Mouse (Mus musculus): ENCODE results near the gene Rsad1. TPM values are rescaled to one million over a fixed set of nuclear protein-coding genes. Genes with fewer than 3 reads are reported as not detected.

Gene Rsad1
- polyA plus RNA-seq, 1 experiment from 2014 or later: 6.5 TPM

- 28% methylated on average over 6 of the region's 7 CpGs for WGBS
- no peak overlapping the region for H3K4me3 ChIP-seq (replicated peaks; ENCODE audit: low read length)
- H3K9ac ChIP-seq: no peak overlapping the region
- H3K4me1 ChIP-seq (replicated peaks; ENCODE audit: control insufficient read depth, insufficient read depth, low read length): no peaks in the 10 kb centered on the region
- no peaks in the 10 kb centered on the region for H3K9me3 ChIP-seq (ENCODE audit: control insufficient read depth, low read length)
- H3K27ac ChIP-seq: no peak overlapping the region
- no peak overlapping the region for H3K4me2 ChIP-seq (replicated peaks)
- H3K27me3 ChIP-seq (ENCODE audit: control insufficient read depth, insufficient read depth, low read length): no peaks in the 10 kb centered on the region
- DNase-seq (ENCODE audit: low spot score): no peak
- ATAC-seq (ENCODE audit: low FRiP score): no peak
- H3K36me3 ChIP-seq (replicated peaks; ENCODE audit: control insufficient read depth, insufficient read depth): no peaks in the 10 kb centered on the region
Observed at GRCm38 (mm10) chr11:94574560-94574959, 25.5 kb upstream of the Rsad1 start.

DNA sequence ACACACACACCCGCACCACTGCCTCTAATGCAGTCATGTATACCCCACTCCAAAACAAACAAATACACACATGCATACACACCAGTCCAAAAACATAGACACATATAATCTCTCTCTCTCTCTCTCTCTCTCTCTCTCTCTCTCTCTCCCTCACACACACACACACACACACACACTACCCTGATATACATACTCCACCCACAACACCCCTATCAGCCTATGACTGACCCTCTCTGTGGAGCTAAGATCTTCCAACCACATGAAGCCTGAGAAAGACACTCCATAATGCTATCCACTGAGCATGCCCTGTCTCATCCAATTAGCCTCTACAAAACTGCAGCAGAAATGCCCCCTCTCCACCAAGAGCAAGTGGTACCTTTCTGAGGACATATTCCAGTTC is 22.8 kb upstream of the Rsad1 start:
- H3K4me2 ChIP-seq (replicated peaks): no peak overlapping the region
- H3K27me3 ChIP-seq (ENCODE audit: control insufficient read depth, insufficient read depth, low read length): no peaks in the 10 kb centered on the region
- H3K27ac ChIP-seq: no peak overlapping the region
- no peaks in the 10 kb centered on the region for H3K4me1 ChIP-seq (replicated peaks; ENCODE audit: control insufficient read depth, insufficient read depth, low read length)
- DNase-seq (ENCODE audit: low spot score): no peak
- no peak overlapping the region for H3K4me3 ChIP-seq (replicated peaks; ENCODE audit: low read length)
- H3K36me3 ChIP-seq (replicated peaks; ENCODE audit: control insufficient read depth, insufficient read depth): no peaks in the 10 kb centered on the region
- 100% methylated on average over 1 of the region's 1 CpGs for WGBS
- no peak for ATAC-seq (ENCODE audit: low FRiP score)
- no peaks in the 10 kb centered on the region for H3K9me3 ChIP-seq (ENCODE audit: control insufficient read depth, low read length)
- H3K9ac ChIP-seq: no peak overlapping the region

DNA sequence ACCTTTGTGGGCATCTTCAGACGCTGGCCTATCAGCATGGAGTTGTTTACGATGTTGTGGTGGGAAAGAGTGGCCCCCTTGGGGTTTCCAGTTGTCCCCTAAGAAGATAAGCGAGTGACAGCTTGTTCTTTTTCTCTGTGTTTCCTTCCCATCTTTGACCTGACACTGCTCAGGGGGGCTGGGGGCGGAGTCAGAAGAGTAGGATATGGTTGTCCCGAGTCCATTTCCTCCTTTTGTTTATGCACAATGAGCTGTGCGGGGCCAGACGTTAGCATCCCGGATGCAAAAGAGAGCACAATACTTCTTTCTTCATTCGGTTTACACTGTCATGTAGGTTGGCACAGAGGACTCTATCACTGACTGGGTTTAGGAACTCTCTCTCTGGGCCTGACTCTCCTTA is 21.6 kb upstream of the Rsad1 start:
- H3K4me2 ChIP-seq (replicated peaks): no peak overlapping the region
- WGBS: 32% methylated on average over 9 of the region's 9 CpGs
- H3K9me3 ChIP-seq (ENCODE audit: control insufficient read depth, low read length): no peaks in the 10 kb centered on the region
- H3K4me1 ChIP-seq (replicated peaks; ENCODE audit: control insufficient read depth, insufficient read depth, low read length): no peaks in the 10 kb centered on the region
- no peak overlapping the region for H3K9ac ChIP-seq
- H3K27me3 ChIP-seq (ENCODE audit: control insufficient read depth, insufficient read depth, low read length): peaks cover 8% of the 10 kb centered on the region
- no peaks in the 10 kb centered on the region for H3K36me3 ChIP-seq (replicated peaks; ENCODE audit: control insufficient read depth, insufficient read depth)
- no peak overlapping the region for H3K27ac ChIP-seq
- no peak overlapping the region for H3K4me3 ChIP-seq (replicated peaks; ENCODE audit: low read length)
- ATAC-seq (ENCODE audit: low FRiP score) (no peak), DNase-seq (ENCODE audit: low spot score) (no peak)

DNA sequence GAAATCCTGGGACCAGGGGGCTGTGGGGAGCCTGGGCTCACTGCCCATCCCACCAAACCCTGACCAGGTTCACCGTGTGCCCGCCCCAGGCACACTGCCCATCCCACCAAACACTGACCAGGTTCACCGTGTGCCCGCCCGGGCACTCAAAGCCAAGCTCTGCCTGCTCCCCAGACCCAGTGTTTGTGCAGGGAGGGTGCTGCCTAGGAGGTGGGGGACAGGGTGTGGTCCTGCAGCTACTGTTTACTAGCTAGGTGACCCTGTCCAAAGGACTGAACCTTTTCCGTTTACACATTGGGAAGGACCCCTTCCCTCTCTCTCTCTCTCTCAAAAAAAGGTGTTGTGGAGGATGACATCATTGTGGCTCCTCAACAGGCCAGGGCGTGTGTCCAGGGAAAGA is 18.3 kb upstream of the Rsad1 start:
- H3K9ac ChIP-seq: no peak overlapping the region
- 91% methylated on average over 7 of the region's 7 CpGs for WGBS

DNA sequence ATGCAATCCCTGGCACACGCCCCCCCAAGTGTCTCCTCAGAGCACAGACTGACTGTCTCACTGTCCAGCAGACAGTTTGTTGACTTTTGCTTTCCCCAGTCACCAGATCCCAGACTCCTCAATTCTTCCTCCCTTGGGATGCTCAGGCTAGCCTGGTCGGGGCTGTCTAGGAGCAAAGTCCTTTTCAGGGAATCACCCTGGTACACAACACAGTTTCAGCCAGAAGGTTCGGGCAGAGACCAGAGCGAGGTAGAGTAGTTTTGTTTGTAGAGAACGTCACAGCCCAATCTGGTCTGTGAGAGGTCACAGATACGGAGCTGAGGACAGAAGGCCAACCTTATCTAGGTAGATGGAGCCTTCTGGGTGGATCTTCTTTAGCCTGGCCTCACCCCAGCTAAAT is 17.5 kb upstream of the Rsad1 start:
- no peak for ATAC-seq (ENCODE audit: low FRiP score)
- H3K36me3 ChIP-seq (replicated peaks; ENCODE audit: control insufficient read depth, insufficient read depth): no peaks in the 10 kb centered on the region
- no peak overlapping the region for H3K4me2 ChIP-seq (replicated peaks)
- H3K27me3 ChIP-seq (ENCODE audit: control insufficient read depth, insufficient read depth, low read length): peaks cover 32% of the 10 kb centered on the region
- WGBS: 86% methylated on average over 6 of the region's 6 CpGs
- no peak for DNase-seq (ENCODE audit: low spot score)
- H3K4me1 ChIP-seq (replicated peaks; ENCODE audit: control insufficient read depth, insufficient read depth, low read length): peaks cover 10% of the 10 kb centered on the region; the same call in 1 of the 2 replicates
- H3K4me3 ChIP-seq (replicated peaks; ENCODE audit: low read length): no peak overlapping the region
- no peak overlapping the region for H3K27ac ChIP-seq
- no peak overlapping the region for H3K9ac ChIP-seq
- H3K9me3 ChIP-seq (ENCODE audit: control insufficient read depth, low read length): no peaks in the 10 kb centered on the region

More for the DNA sequence above, 18.3 kb upstream of the Rsad1 start:
- Histone ChIP-seq H3K36me3 (replicated peaks; ENCODE audit: control insufficient read depth, insufficient read depth) (no peaks in the 10 kb centered on the region), H3K27ac (no peak overlapping the region), H3K4me1 (replicated peaks; ENCODE audit: control insufficient read depth, insufficient read depth, low read length) (peaks cover 10% of the 10 kb centered on the region; the same call in 1 of the 2 replicates), H3K4me3 (replicated peaks; ENCODE audit: low read length) (no peak overlapping the region), H3K9me3 (ENCODE audit: control insufficient read depth, low read length) (no peaks in the 10 kb centered on the region), H3K4me2 (replicated peaks) (no peak overlapping the region), H3K27me3 (ENCODE audit: control insufficient read depth, insufficient read depth, low read length) (peaks cover 32% of the 10 kb centered on the region)
- ATAC-seq (ENCODE audit: low FRiP score): no peak
- DNase-seq (ENCODE audit: low spot score): no peak

DNA sequence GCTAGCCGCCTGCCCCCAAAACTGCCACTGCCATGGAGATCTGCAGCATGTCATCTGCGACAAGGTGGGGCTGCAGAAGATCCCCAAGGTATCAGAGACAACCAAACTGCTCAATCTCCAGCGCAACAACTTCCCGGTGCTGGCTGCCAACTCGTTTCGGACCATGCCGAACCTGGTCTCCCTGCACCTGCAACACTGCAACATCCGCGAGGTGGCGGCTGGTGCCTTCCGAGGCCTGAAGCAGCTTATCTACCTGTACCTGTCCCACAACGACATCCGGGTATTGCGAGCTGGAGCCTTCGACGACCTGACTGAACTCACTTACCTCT is 16.1 kb upstream of the Rsad1 start:
- ATAC-seq (ENCODE audit: low FRiP score) (no peak), DNase-seq (ENCODE audit: low spot score) (no peak)
- H3K4me2 ChIP-seq (replicated peaks): peak overlapping the region; percentile 51
- H3K27ac ChIP-seq: no peak overlapping the region
- no peaks in the 10 kb centered on the region for H3K36me3 ChIP-seq (replicated peaks; ENCODE audit: control insufficient read depth, insufficient read depth)
- no peaks in the 10 kb centered on the region for H3K9me3 ChIP-seq (ENCODE audit: control insufficient read depth, low read length)
- peaks cover 32% of the 10 kb centered on the region for H3K27me3 ChIP-seq (ENCODE audit: control insufficient read depth, insufficient read depth, low read length)
- peak overlapping the region; percentile 22 for H3K4me3 ChIP-seq (replicated peaks; ENCODE audit: low read length)
- H3K4me1 ChIP-seq (replicated peaks; ENCODE audit: control insufficient read depth, insufficient read depth, low read length): peaks cover 10% of the 10 kb centered on the region; the same call in 1 of the 2 replicates
- 20% methylated on average over 16 of the region's 16 CpGs for WGBS
- 0 out of 2 replicates have a peak overlapping the region, but pooled peaks have one; percentile 31 for H3K9ac ChIP-seq

DNA sequence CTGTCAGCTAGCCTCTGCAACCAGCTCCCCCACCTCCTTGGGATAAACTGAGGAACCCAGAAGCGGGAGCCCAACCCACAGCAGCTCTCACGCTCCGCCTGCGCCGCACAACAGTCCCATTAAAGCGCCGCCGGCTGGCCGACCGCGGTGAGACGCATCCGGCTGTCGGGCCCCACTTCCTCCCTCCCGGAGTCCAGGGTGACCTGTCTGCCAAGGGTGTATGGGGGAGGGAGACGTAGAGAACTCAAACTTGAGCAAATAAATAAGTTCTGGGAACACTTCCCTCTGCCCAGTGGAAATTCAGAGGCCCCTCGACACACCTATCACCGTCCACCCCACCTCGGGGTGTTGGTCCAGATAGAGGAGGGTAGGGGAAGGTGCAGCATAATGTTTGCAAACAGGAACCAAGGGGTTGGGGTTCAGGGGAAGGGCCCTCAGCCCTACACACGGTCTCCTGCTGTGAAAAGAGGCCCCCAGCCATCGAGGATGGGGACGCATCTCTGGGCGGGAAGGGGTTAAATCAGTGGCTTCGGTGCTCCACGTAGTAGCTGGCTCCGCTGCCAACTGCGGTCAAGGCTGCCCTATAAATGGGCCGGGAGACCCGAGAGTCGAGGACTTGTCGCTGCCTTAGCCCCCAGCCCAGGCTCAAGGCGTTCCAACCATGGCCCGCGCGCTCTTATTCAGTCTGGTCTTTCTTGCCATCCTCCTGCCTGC is 15.5 kb upstream of the Rsad1 start, which contains the start of gene Chad:
Gene Chad, plus strand, starts transcription at position 611 of the 714 bp plus-strand sequence.
- DNase-seq (ENCODE audit: low spot score) (no peak), ATAC-seq (ENCODE audit: low FRiP score) (peak; percentile 27; the same call in 1 of the 2 replicates)
- Histone ChIP-seq H3K27me3 (ENCODE audit: control insufficient read depth, insufficient read depth, low read length) (peaks cover 32% of the 10 kb centered on the region), H3K9me3 (ENCODE audit: control insufficient read depth, low read length) (no peaks in the 10 kb centered on the region), H3K4me2 (replicated peaks) (peak within 1 kb of the TSS; percentile 51), H3K27ac (no peak within 1 kb of the TSS), H3K4me3 (replicated peaks; ENCODE audit: low read length) (peak within 1 kb of the TSS; percentile 22), H3K4me1 (replicated peaks; ENCODE audit: control insufficient read depth, insufficient read depth, low read length) (peaks cover 10% of the 10 kb centered on the region; the same call in 1 of the 2 replicates), H3K36me3 (replicated peaks; ENCODE audit: control insufficient read depth, insufficient read depth) (no peaks in the 10 kb centered on the region), H3K9ac (peak within 1 kb of the TSS; percentile 34; the same call in 1 of the 2 replicates)
- 3% methylated on average over 35 of the region's 35 CpGs for WGBS

- 0 out of 2 replicates have a peak overlapping the region, but pooled peaks have one; percentile 51 for H3K4me2 ChIP-seq (replicated peaks)
Observed at GRCm38 (mm10) chr11:94563821-94564220, 14.8 kb upstream of the Rsad1 start.

GRCm38 (mm10) chr11:94563383-94563782 is 14.3 kb upstream of the Rsad1 start:
- Histone ChIP-seq H3K9ac (no peak overlapping the region), H3K27ac (no peak overlapping the region), H3K9me3 (ENCODE audit: control insufficient read depth, low read length) (no peaks in the 10 kb centered on the region), H3K4me1 (replicated peaks; ENCODE audit: control insufficient read depth, insufficient read depth, low read length) (peaks cover 10% of the 10 kb centered on the region; the same call in 1 of the 2 replicates), H3K4me3 (replicated peaks; ENCODE audit: low read length) (no peak overlapping the region), H3K36me3 (replicated peaks; ENCODE audit: control insufficient read depth, insufficient read depth) (no peaks in the 10 kb centered on the region), H3K27me3 (ENCODE audit: control insufficient read depth, insufficient read depth, low read length) (peaks cover 32% of the 10 kb centered on the region), H3K4me2 (replicated peaks) (no peak overlapping the region)
- DNase-seq (ENCODE audit: low spot score) (no peak), ATAC-seq (ENCODE audit: low FRiP score) (no peak)
- 95% methylated on average over 5 of the region's 5 CpGs for WGBS

More at GRCm38 (mm10) chr11:94563821-94564220, 14.8 kb upstream of the Rsad1 start:
- ATAC-seq (ENCODE audit: low FRiP score): no peak
- Histone ChIP-seq H3K9ac (no peak overlapping the region; the same call in 1 of the 2 replicates), H3K9me3 (ENCODE audit: control insufficient read depth, low read length) (no peaks in the 10 kb centered on the region), H3K4me1 (replicated peaks; ENCODE audit: control insufficient read depth, insufficient read depth, low read length) (peaks cover 10% of the 10 kb centered on the region; the same call in 1 of the 2 replicates), H3K27me3 (ENCODE audit: control insufficient read depth, insufficient read depth, low read length) (peaks cover 32% of the 10 kb centered on the region), H3K27ac (no peak overlapping the region), H3K4me3 (replicated peaks; ENCODE audit: low read length) (no peak overlapping the region), H3K36me3 (replicated peaks; ENCODE audit: control insufficient read depth, insufficient read depth) (no peaks in the 10 kb centered on the region)
- DNase-seq (ENCODE audit: low spot score): no peak
- 64% methylated on average over 5 of the region's 5 CpGs for WGBS

All from hindbrain, embryonic 14.5 days (tissue).